Mouse (Mus musculus) right cerebral cortex, postnatal 10 days (tissue): ENCODE data around the gene Map2k7.
A peak's percentile ranks its signal among the peaks of the same experiment; 100 is the strongest.

ENCODE experiments used
- DNase-seq, 2 experiments: peaks; one replicate each; pipeline ENCODE4 v3.0.0; 2021; ENCODE audit warnings: low spot score in 2 of 2

The Map2k7 gene

DNA sequence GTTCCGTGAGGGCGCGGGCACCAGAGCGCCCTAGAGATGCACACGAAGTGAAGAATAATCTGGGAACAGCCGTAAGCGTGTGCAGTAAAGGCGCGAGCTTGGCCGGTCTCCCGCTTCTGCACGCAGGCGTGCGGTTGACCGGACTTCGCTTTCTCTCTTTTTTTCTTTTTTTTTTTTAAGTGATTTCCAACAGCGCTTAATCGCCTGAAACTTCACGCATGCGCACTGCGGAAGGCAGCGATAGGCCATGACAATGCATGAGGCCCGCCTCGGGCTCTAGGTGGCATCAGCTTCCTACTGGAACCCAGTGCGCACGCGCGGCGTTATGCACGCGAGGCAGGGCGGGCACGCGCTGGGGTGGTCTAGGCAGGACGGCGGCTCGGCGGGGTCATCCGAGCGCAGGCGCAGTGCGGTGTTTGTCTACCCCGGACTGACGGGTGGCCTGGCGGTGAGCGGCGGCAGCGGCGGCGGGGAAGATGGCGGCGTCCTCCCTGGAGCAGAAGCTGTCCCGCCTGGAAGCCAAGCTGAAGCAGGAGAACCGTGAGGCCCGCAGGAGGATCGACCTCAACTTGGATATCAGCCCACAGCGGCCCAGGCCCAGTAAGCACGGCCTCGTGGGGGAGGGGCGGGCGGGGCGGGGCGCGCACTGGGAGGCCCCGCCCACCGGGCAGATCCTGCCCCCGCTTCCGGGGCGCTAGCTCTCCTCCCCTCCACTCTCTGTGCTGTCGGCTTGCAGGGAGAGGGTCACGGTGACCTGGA, at the start of gene Map2k7, which contains the start of gene Gm49320:
Gene Map2k7, plus strand, starts transcription at position 307 of the 759 bp plus-strand sequence.
Gene Gm49320, plus strand, starts transcription at position 432 of the 759 bp plus-strand sequence.
- DNase-seq = peak; percentile 100

GRCm38 (mm10) chr8:4189031-4189722, 49.4 kb upstream of the Map2k7 start:
- DNase-seq = no peak

DNA sequence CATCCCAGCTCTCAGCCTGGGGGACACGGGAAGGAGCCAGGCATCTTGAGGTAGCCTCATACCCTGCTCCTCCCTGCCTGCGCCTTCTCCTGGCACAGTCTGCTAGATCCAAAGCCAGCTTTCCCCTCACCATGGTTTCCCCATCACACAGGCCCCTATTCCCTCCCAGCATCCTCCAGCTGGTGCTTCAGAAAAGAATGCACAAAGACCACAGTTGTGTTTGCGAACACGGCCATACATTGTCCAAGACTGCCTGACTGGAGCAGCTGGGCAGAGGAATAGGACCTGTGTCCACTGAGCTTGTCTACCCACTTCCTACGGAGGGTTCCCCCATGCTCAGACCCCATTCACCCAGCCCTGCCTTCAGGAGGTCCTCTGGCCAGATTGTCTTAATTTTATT, 46.2 kb upstream of the Map2k7 start:
- peak; percentile 71 to 75 for DNase-seq

DNA sequence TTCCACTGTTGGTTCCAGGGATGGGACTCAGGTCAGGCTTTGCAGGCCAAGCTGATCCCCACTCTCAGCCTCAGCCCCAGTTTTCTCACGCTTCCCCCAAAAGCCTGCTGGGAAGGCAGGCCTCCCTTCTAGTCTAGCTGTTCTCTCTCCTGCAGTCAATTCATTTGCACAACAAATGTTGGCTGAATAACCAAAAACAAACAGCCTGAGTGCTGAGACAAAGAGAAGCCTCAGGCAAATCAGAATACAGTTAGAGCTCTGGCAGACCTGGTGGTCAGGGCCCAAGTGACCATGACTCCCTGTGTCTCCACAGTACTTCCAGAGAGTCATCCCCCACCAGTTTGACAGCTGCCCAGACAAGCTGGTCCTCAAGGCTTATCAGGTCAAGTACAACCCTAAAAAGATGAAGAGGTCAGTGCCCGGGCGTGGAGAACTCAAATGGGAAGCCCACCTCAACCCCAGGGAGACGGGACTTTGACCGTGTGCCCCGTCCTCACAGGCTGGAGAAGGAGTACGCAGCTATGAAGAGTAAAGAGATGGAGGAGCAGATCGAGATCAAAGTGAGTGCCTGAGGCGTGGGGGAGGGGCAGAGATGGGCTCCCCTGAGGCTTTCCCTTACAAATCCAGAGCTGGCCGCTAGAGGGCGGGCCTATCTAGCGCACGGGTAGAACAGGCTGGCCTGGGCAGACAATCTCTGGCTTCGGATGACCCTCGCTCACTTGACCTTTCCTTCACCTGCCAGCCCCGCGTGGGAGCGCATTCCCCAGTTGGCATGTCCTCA, 45.5 kb upstream of the Map2k7 start:
- DNase-seq = peak; percentile 92 to 93

- DNase-seq = no peak
Observed at GRCm38 (mm10) chr8:4193588-4193894, 45.0 kb upstream of the Map2k7 start.

DNA sequence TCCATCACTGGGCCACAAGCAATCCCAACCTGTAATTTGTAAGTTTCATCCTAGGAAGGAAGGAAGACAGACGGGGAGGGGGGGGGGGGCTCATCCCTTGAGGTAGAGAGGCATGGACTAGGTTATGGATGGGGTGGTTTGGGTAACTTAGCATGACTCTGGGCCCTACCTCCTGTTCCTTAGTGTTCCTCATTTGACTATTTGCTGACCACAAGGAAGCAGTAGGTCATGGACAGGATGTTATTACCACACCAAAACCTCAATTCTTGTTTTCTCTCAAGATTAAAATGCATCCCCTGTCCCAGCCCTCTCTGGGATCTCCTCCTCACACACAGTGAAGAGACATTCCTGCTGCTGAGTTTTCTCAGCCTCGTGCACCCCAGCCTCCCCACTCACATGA, 37.2 kb upstream of the Map2k7 start:
- no peak for DNase-seq

- DNase-seq = no peak
Observed at GRCm38 (mm10) chr8:4205246-4206123, 33.1 kb upstream of the Map2k7 start.

DNA sequence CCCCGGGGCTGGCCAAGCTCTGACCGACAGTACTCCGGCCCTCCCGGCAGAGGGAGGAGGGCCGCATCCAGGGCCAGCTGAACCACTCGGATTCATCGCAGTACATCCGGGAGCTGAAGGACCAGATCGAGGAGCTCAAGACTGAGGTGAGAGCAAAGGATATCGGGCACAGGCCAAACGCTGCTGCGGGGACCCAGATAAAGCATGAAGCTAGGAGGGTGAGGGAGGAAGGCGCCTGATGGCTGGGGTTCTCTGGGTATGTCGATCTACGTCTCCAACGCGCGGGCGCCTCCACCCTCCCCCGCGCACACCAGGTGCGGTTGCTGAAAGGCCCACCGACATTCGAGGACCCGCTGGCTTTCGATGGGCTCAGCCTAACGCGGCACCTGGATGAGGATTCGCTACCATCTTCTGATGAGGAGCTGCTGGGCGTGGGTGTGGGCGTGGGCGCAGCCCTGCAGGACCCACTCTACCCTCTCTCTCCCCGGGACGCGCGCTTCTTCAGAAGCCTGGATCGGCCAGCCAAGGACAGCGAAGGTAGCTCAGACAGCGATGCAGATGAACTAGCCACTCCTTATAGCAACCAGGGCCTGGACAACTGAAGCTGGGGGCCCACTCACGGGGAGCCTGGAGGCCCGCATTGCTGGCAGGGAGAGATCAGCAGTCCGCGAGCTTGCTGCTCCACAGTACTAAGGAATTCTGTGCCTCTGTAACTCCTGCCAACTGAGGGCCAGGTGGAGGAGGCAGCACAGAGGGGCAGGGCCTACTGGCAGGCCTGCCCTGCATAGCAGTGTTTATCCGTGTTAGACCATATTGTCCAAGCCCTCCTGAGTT, 32.1 kb upstream of the Map2k7 start:
- DNase-seq = peak in 1 of 2 experiments; percentile 43

DNA sequence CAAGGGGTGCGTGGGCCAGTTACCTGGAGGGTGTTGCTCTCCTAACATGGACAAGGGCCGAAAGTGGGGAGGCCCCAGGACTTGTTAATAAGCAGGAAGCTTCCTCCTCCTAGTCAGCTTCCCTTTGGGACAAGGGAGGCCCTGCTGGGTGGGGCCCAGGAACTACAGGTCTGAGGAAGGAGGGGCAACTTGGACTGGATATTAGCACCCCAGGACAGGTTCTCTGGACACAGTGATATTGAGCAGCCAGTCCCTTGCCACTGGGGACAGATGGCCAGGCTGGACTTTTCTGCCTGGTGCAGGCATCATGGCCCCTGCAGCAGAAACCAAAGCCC, 31.6 kb upstream of the Map2k7 start:
- no peak for DNase-seq

DNA sequence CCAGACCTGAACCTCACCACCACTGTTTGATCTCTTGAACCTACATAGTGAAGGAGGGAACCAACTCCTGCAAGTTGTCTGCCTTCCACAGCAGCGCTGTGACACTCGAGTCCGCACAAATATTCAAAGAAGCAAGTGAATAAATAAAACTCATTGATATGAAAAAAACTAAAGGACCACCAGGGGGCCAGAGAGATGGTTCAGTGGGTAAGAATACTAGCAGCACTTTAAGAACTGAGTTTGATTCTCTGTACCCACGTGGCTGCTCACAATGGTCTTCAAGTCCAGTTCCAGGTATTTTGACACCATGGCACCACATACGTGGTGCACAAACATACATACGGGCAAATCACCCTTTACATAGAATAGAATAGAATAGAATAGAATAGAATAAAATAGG, 27.4 kb upstream of the Map2k7 start:
- no peak for DNase-seq

- peak in 1 of 2 experiments; percentile 48 for DNase-seq
Observed at GRCm38 (mm10) chr8:4212809-4213209, 25.7 kb upstream of the Map2k7 start.

DNA sequence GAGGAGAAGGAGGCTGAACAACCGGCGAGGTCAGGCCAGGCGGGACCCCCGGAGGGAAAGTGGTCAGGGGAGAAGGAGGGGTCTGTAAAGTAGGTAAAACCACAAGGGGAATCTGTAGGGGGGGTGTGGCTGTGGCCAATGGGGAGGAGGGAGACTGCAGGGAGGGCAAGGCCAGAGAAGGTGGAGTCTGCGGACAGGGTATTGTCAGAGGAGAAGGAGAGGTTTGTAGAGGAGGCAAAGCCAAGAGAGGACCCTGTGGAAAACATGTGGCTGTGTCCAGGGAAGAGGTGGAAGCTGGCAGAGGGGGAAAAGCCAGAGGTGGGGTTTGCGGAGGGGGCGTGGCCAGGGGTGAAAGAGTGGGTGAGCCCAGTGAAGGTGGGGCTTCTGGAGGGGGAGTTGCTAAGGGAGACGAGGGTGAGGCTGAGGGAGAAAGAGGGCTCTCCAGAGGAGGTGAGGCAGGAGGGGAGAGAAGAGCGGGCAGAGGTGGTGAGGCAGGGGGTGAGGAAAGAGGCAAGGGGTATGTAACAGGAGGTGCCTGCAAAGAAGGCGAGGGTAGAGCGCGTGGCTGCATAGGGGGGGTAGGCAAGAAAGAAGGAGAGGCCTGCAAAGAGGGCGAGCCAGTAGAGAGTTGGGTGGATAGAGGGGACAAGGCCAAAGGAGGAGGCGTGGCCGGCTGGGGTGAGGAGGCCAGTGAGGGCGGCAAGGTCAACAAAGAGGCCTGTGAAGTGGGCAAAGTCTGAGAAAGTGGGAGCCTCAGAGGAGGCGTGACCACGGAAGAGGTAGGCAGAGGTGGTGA, 25.1 kb upstream of the Map2k7 start:
- DNase-seq = peak; percentile 70 to 71

- DNase-seq = peak in 1 of 2 experiments; percentile 43
Observed at GRCm38 (mm10) chr8:4214006-4214980, 24.2 kb upstream of the Map2k7 start.

DNA sequence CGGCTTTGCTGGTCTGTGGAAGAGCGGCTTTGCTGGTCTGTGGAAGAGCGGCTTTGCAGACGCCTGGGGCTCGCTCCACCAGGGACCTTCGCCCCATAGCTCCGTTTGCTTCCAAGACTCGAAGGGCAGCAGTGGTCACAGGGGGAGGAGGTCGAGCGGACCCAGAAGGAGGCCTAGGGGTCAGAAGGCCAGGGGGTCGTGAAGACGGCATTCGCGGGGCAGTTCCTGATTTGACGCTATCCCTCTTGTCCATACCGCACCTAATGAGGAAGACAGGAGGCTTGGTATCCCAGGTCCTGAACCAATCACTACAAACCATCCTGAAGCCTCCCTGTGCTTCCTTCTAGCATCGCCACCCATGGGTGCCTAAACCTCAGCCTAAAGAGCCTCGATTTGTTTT, 22.2 kb upstream of the Map2k7 start:
- no peak for DNase-seq

DNA sequence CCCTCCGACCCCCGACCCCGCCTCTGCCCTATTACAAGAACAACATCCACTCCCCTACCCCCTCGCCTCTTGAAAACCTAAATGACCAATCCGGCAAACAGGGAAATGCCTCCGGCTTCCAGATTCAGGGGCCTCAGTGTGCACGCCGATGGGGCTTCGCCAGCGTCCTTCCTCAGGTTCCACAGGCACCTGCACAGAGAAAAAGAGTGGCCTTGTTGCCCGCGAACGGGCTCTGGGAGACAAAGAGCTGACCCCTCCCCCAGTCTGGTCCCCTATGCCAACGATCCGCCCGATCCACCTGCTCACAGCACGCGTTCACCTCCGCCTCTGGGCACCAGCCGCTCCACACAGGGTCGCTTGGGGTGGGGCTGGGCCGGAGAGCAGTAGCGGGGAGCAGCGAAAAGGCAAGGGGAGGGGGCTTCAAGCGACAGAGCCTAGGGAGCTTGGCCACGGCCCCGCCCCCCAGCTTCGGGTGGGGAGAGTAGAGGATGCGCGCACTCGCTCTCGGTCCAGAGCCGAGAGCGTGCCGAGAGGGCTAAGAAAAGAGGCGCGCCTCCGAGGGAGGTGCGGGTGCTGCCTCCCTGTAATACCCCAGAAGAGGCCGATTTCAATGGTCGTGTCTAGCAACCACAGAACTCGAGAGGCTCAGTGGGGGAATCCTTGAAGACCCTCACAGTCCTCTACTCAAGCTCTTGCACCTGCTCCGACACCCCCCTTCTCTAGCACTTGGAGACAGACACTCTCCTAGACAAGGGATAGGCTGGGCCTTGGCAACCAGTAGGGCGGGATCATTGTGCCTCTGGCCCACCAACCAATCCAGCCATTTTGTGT, 21.5 kb upstream of the Map2k7 start, which contains the start of gene Prr36:
Gene Prr36, minus strand, starts transcription at position 669 of the 831 bp plus-strand sequence.
- DNase-seq = peak; percentile 86 to 89

DNA sequence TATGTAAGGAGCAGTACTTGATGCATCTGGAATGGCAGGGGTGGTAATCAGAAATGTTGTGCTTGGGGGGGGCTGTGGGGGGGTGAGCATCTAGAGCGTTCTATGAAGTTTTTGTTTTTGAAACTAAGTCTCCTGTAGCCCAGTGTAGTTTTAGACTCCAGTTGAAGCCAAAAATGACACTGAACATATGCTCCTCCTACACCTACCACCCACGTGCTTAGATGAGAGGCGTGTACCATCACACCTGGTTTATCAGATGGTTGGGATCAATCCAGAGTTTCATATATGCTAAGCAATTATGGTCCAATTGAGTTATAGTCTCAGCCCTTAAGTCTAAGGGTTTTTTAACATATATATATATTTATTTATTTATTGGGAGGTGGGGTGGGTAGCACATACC, 18.9 kb upstream of the Map2k7 start:
- DNase-seq = no peak

- DNase-seq = no peak
Observed at GRCm38 (mm10) chr8:4222059-4222458, 16.5 kb upstream of the Map2k7 start.

- DNase-seq = no peak
Observed at GRCm38 (mm10) chr8:4226323-4226722, 12.2 kb upstream of the Map2k7 start.
